Mouse (Mus musculus) CH12.LX (cell line): ENCODE data around the gene Lmntd2. TPM values are rescaled to one million over a fixed set of nuclear protein-coding genes. Genes with fewer than 3 reads are reported as not detected.

Experiments
- DNase-seq: peaks from one replicate; pipeline ENCODE4 v3.0.0-alpha.2; 2013; ENCODE audit errors: extremely low read depth
- H3K27ac ChIP-seq: 2 replicates; pipeline ENCODE4 v1.5.1; 2012; ENCODE audit warnings: low read depth, mild to moderate bottlenecking, control low read depth, moderate library complexity; ENCODE audit not compliant: insufficient read depth
- H3K27me3 ChIP-seq: replicated peaks from 2 replicates; pipeline ENCODE3; 2012; ENCODE audit warnings: inconsistent platforms
- H3K36me3 ChIP-seq, 2 experiments: replicated peaks in 1 of 2; 2 replicates each; pipeline versions ENCODE3 to v1.6.1; 2012; ENCODE audit warnings: inconsistent platforms in 1 of 2, low read length in 1 of 2, mild to moderate bottlenecking in 1 of 2, mixed read lengths in 1 of 2, moderate library complexity in 1 of 2; ENCODE audit not compliant: control insufficient read depth in 1 of 2, insufficient read depth in 1 of 2
- H3K4me1 ChIP-seq, 2 experiments: 2 replicates each; pipeline ENCODE4 v1.6.1; 2012; ENCODE audit warnings: inconsistent platforms in 1 of 2, moderate library complexity in 1 of 2; ENCODE audit not compliant: insufficient read depth in 2 of 2, control insufficient read depth in 1 of 2
- H3K4me2 ChIP-seq: 2 replicates; pipeline ENCODE4 v1.6.1; 2012; ENCODE audit warnings: low read depth, mild to moderate bottlenecking, control low read depth; ENCODE audit not compliant: poor library complexity, insufficient read depth, severe bottlenecking
- H3K4me3 ChIP-seq, 3 experiments: fragments of 150-350 bp in 1 of 3; sonication (generic) in 1 of 3; replicated peaks in 1 of 3; 2 replicates each; pipeline versions ENCODE3 to v1.5.1; 2011 to 2012; ENCODE audit warnings: low read depth in 2 of 3, low read length in 2 of 3, mild to moderate bottlenecking in 2 of 3, moderate library complexity in 2 of 3, control low read depth in 1 of 3, improper control_type of control experiment in 1 of 3, inconsistent platforms in 1 of 3, mixed read lengths in 1 of 3; ENCODE audit not compliant: poor library complexity in 1 of 3
- H3K79me2 ChIP-seq: replicated peaks from 2 replicates; pipeline ENCODE4 v1.6.1; 2012; ENCODE audit warnings: mild to moderate bottlenecking, moderate library complexity; ENCODE audit not compliant: control insufficient read depth, poor library complexity, insufficient read depth, severe bottlenecking; ENCODE audit errors: extremely low read depth
- H3K9ac ChIP-seq: 2 replicates; pipeline ENCODE4 v1.6.1; 2012; ENCODE audit warnings: low read depth, mild to moderate bottlenecking, control low read depth, moderate library complexity; ENCODE audit not compliant: insufficient read depth
- H3K9me3 ChIP-seq: replicated peaks from 2 replicates; pipeline ENCODE3; 2012; ENCODE audit warnings: low read length, inconsistent platforms, mixed read lengths
- CTCF ChIP-seq, 2 experiments: IDR thresholded peaks in 1 of 2; conservative IDR thresholded peaks in 1 of 2; 2 replicates each; pipeline ENCODE4 v1.5.1; 2011 to 2012; ENCODE audit warnings: low read depth in 2 of 2, low read length in 2 of 2, improper control_type of control experiment in 1 of 2, inconsistent platforms in 1 of 2, mild to moderate bottlenecking in 1 of 2, moderate library complexity in 1 of 2
- ELF1 ChIP-seq: IDR thresholded peaks from 2 replicates; pipeline ENCODE4 v1.6.1; 2014; ENCODE audit warnings: low read depth, mild to moderate bottlenecking, inconsistent platforms, low read length, improper control_type of control experiment
- HCFC1 ChIP-seq: IDR thresholded peaks from 2 replicates; pipeline ENCODE4 v1.6.1; 2012; ENCODE audit warnings: low read depth, mild to moderate bottlenecking, inconsistent platforms, low read length, improper control_type of control experiment
- MAFK ChIP-seq: IDR thresholded peaks from 2 replicates; pipeline ENCODE4 v1.6.1; 2011; ENCODE audit warnings: low read length, improper control_type of control experiment; ENCODE audit not compliant: insufficient replicate concordance
- MAX ChIP-seq: IDR thresholded peaks from 2 replicates; pipeline ENCODE4 v1.6.1; 2011; ENCODE audit warnings: low read length, improper control_type of control experiment
- MXI1 ChIP-seq: IDR thresholded peaks from 2 replicates; pipeline ENCODE4 v1.6.1; 2011; ENCODE audit warnings: mild to moderate bottlenecking, low read depth, low read length, improper control_type of control experiment
- POLR2AphosphoS2 ChIP-seq: IDR thresholded peaks from 2 replicates; pipeline ENCODE4 v1.6.1; 2011; ENCODE audit warnings: low read depth, low read length, improper control_type of control experiment
- RAD21 ChIP-seq: IDR thresholded peaks from 2 replicates; pipeline ENCODE4 v1.6.1; 2011; ENCODE audit warnings: low read depth, mild to moderate bottlenecking, low read length, improper control_type of control experiment, moderate library complexity
- SIN3A ChIP-seq: IDR thresholded peaks from 2 replicates; pipeline ENCODE4 v1.6.1; 2012; ENCODE audit warnings: low read length, improper control_type of control experiment, inconsistent platforms
- SMC3 ChIP-seq: IDR thresholded peaks from 2 replicates; pipeline ENCODE4 v1.6.1; 2011; ENCODE audit warnings: low read depth, low read length, improper control_type of control experiment
- TBP ChIP-seq: conservative IDR thresholded peaks from 2 replicates; pipeline ENCODE4 v1.6.1; 2011; ENCODE audit warnings: low read depth, low read length, improper control_type of control experiment
- USF1 ChIP-seq: IDR thresholded peaks from 2 replicates; pipeline ENCODE4 v1.6.1; 2014; ENCODE audit warnings: low read depth, mild to moderate bottlenecking, inconsistent platforms, low read length, improper control_type of control experiment
- ZC3H11A ChIP-seq: IDR thresholded peaks from 2 replicates; pipeline ENCODE4 v1.6.1; 2012; ENCODE audit warnings: low read depth, mild to moderate bottlenecking, inconsistent platforms, low read length, improper control_type of control experiment
- ZKSCAN1 ChIP-seq: IDR thresholded peaks from 2 replicates; pipeline ENCODE4 v1.6.1; 2012; ENCODE audit warnings: low read depth, inconsistent platforms, low read length, improper control_type of control experiment, borderline replicate concordance
- ZNF384 ChIP-seq: IDR thresholded peaks from 2 replicates; pipeline ENCODE4 v1.6.1; 2012; ENCODE audit warnings: low read depth, low read length, improper control_type of control experiment, inconsistent platforms
- dilution Hi-C: fragments of 300-500 bp; cut with MboI; formaldehyde crosslinking; loops from 2 replicates; pipeline ENCODE4 v1.14.3; 2020; ENCODE audit warnings: low sequenced_read_pairs; ENCODE audit not compliant: extremely low pct_unique_long_range_greater_than_20kb, extremely low pct_ligation_motif_present
- in situ Hi-C: fragments of 300-500 bp; cut with MboI; formaldehyde crosslinking; loops from 3 replicates; pipeline ENCODE4 v1.14.3; 2019; ENCODE audit warnings: low sequenced_read_pairs, low pct_ligation_motif_present, low pct_unique_long_range_greater_than_20kb, mixed read lengths
- polyA plus RNA-seq: library from polyadenylated mRNA; unstranded; fragments of >175 nt; gene quantifications from 2 replicates; pipeline ENCODE4 v1.2.1, GENCODE M21; 2012; ENCODE audit warnings: low read depth; ENCODE audit not compliant: insufficient read length
- total RNA-seq, 2 experiments: library from RNA; depleted of rRNA; stranded (reverse); fragments of 300-350 nt in 1 of 2; fragments of >200 nt in 1 of 2; gene quantifications; 2 replicates each; pipeline ENCODE4 v1.2.3; 2012 to 2014

Lmntd2 gene
- total and polyA plus RNA-seq, 3 experiments = 0.89 to 1.1 (median 0.97) TPM

DNA sequence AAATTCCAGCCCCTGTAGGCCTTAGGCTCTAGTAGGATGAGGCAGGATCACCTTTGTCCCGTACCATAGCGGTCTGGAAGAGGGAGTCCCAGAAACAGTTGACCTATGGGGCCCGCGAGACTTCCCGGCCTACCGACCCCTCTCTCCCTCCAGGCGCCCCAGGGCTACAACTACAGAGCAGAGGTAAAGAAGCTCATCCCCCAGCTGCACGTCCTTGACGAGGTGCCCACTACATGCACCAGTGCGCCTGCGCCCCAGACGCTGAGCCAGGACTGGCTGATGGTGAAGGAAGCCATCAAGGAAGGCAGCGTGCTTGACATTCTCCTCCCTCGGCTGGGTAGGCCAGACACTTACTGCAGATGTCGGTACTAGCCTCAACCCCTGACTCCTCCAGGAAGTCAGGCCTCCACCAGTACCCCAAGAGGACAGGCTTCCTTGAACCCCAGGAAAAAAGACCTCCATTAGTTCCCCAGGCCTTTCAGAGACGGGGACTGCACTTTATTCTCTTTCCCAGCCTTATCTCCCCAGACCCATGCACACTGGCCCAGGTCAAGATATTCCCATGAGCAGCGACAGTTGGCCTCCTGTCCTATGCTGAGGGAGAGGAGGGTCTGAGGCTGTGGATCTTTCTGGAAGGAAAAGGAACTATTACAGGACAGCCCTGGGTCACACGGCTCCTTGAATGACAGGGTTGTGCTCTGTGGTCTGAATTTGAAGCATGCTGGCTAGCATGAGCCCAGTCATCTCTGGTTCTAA is 7.5 kb downstream of the Lmntd2 start:
- H3K4me1 ChIP-seq = 0 out of 4 replicates have a peak, but pooled peaks cover 0 to 3% of the 10 kb centered on the region in 2 experiments
- DNase-seq = no peak
- no peak overlapping the region for H3K9ac ChIP-seq
- no peaks in the 10 kb centered on the region for H3K36me3 ChIP-seq
- no peak overlapping the region for H3K4me3 ChIP-seq
- TF ChIP-seq MAX (no peak), SIN3A (no peak), USF1 (no peak), ZKSCAN1 (no peak), TBP (no peak), CTCF (conservative IDR thresholded peaks at IDR 0.05 in 1 of 2, IDR thresholded peaks at IDR 0.05 in 1 of 2; ENCODE audit: low read depth in 2 of 2, low read length in 2 of 2) (no peak), RAD21 (no peak), ZC3H11A (no peak), POLR2AphosphoS2 (no peak), ZNF384 (no peak)
- peaks cover 19% of the 10 kb centered on the region for H3K27me3 ChIP-seq
- no peak overlapping the region for H3K4me2 ChIP-seq
- in situ Hi-C loops = no loop called here
- no peaks in the 10 kb centered on the region for H3K79me2 ChIP-seq
- no peaks in the 10 kb centered on the region for H3K9me3 ChIP-seq
- no peak overlapping the region for H3K27ac ChIP-seq
- dilution Hi-C loops = no loop called here

DNA sequence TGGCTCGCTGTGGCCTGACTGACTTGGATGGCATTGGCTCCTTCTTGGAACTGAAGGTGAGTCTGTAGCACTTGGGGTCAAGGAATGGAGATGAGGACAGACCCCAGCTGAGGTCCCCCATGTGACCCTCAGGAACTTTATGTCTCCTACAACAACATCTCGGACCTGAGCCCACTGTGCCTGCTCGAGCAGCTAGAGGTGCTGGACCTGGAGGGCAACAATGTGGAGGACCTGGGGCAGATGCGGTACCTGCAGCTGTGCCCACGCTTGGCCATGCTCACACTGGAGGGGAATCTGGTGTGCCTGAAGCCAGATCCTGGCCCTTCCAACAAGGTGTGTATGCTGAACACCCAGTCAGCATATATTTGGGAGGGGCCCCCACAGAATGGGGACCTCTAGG is 8.4 kb downstream of the Lmntd2 start:
- Histone ChIP-seq H3K27ac (no peak overlapping the region), H3K4me1 (0 out of 4 replicates have a peak, but pooled peaks cover 0 to 3% of the 10 kb centered on the region in 2 experiments), H3K79me2 (no peaks in the 10 kb centered on the region), H3K4me2 (no peak overlapping the region), H3K36me3 (no peaks in the 10 kb centered on the region), H3K27me3 (peaks cover 12% of the 10 kb centered on the region), H3K4me3 (no peak overlapping the region), H3K9ac (no peak overlapping the region), H3K9me3 (no peaks in the 10 kb centered on the region)
- in situ Hi-C loops = no loop called here
- no peak for DNase-seq
- dilution Hi-C loops = no loop called here
- TF ChIP-seq HCFC1 (no peak), ELF1 (no peak), SMC3 (no peak), MAFK (no peak), MXI1 (no peak), USF1 (no peak), ZKSCAN1 (no peak)
